Comparison of ENCODE assay signal across 30 mouse cellular contexts in genomic region chr7:127751619-127752018, GRCm38 (mm10). TPM values are rescaled to one million over a fixed set of nuclear protein-coding genes. Genes with fewer than 3 reads are reported as not detected.
"Had no signal": no experiment of that assay in that cellular context is flagged by ENCODE, and none has a peak within 500 bp of the region (broad histone marks: within the 10 kb centered on the region; RNA-seq: fewer than 3 reads in every experiment).

No protein-coding gene starts in this region.

- H3K4me3 ChIP-seq: limb, embryonic 15.5 days; liver, embryonic 15.5 days had no signal

- H3K27ac ChIP-seq: limb, embryonic 15.5 days; liver, embryonic 15.5 days; stomach, postnatal 0 days had no signal

- H3K4me2 ChIP-seq: limb, embryonic 15.5 days; liver, embryonic 11.5 days; liver, embryonic 15.5 days; midbrain, embryonic 11.5 days had no signal

- H3K27me3 ChIP-seq: limb, embryonic 15.5 days; liver, embryonic 15.5 days had no signal

- H3K9ac ChIP-seq: limb, embryonic 15.5 days; liver, embryonic 15.5 days had no signal

- DNase-seq: kidney, adult 11 months; kidney, adult 8-10 months; kidney, postnatal 14 days; kidney, postnatal 4 days; lung, adult 2 months; lung, postnatal 14 days; lung, postnatal 4 days; midbrain, embryonic 14.5 days; thymus, adult 18-20 months; thymus, postnatal 36 days had no signal

- H3K9me3 ChIP-seq: limb, embryonic 15.5 days; liver, embryonic 15.5 days had no signal

RNA-seq across cellular contexts. Expression of gene Ctf2, which starts 19.7 kb away (rescaled TPM):
- total RNA-seq: layer of hippocampus, adult 18-20 months; layer of hippocampus, postnatal 14 days; left cerebral cortex, adult 18-20 months; left cerebral cortex, postnatal 25 days; megakaryocyte progenitor cell, adult 5-6 weeks; megakaryocyte-erythroid progenitor cell, adult 5-6 weeks; midbrain, postnatal 0 days had no signal
- polyA plus RNA-seq: lung, adult 2 months; midbrain, postnatal 0 days; neural tube, embryonic 11.5 days; small intestine, adult 2 months; spleen, adult 2 months; urinary bladder, adult 2 months had no signal

RNA-seq across cellular contexts. Expression of gene Gm49388, which starts 33.8 kb away (rescaled TPM):
- total RNA-seq: megakaryocyte progenitor cell, adult 5-6 weeks; midbrain, postnatal 0 days had no signal
- polyA plus RNA-seq: kidney, embryonic 16.5 days; limb, embryonic 11.5 days; limb, embryonic 15.5 days; liver, embryonic 11.5 days; liver, embryonic 15.5 days; lung, adult 2 months; lung, embryonic 16.5 days; midbrain, embryonic 11.5 days; midbrain, embryonic 14.5 days; midbrain, postnatal 0 days; neural tube, embryonic 11.5 days; small intestine, adult 2 months; spleen, adult 2 months; stomach, embryonic 14.5 days; stomach, postnatal 0 days had no signal
